Mouse (Mus musculus): Measurements from ENCODE around the gene Grik3.
"Not testable (repeated sequence)": the region's sequence is repeated elsewhere in the genome, so short reads cannot be mapped to it uniquely, and the experiment has no call there.

Grik3 gene

DNA sequence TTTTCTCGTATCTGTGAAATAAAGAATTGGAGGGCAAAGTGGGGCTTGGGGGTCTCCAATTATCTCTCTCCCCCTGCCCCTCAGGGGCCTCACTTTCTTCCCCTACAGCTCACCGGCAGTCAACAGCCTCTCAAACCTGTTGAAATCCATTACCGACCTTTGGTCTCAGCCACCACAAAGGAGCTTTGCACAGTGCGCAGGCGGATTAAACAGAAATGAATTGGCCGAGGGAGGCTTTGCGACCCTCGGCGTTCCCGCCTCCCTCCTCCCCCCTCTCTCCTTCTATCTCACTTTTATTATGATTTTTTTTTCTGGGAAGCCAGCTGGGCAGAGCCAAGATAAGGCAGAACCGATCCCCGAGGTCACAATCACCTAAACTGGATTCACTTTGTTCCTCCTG lies 97.1 kb downstream of the Grik3 start:
- no peak for DNase-seq (ENCODE audit: low read depth in 1 of 2, low spot score in 2 of 2)

DNA sequence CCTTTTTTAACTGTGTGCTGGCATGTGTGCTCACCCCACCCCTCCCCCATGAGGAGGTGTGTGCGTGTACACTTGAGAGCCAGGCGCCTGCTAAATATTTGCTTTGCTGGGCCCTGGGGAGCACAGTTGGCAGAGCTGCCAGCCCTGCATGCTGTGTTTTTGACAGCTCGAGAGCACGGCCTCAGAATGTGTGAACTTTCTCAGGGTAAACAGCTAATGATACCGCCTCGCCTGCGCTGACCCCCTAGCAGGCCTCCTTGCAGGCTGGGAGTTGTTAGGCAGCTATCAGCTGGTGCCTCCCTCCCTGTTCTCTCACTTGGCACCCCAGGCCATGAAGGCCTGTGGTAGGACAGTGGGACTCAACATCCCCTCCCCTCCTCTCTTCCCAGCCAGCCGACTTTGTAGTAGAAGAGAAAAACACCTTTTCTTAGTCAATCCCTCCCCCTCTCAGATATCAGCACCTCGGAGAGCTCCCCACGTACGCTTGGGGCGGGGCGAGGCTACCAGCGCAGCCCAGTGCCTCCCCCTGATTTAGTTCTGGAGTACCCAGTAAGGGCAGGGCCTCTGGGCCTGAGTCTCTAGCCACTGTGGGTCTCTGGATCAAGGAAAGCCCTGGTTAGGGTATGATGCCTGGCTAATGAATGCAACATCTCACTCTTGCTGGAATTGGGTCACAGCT lies 99.9 kb downstream of the Grik3 start:
- no peak for DNase-seq (ENCODE audit: low read depth in 1 of 2, low spot score in 2 of 2)

DNA sequence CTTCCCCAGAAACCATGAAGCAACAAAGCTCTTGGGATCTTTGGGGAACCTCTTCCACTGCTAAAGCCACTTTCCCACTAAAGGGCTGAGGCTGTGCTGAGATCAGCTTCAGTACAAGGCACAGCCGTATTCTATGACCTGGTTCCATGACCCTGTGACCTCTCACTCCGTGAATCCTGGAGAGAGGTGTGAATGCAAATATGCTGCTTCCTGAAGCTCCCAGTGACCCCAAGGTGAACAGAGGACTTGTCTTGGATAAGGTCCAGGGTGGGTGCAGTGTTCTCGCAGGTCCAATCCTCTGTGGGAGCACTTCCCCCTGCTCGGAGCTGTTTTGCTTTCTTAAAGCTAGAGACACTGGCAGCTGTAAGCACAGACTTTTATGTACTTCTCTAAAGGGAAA lies 102.2 kb downstream of the Grik3 start:
- DNase-seq (ENCODE audit: low read depth in 1 of 2, low spot score in 2 of 2) = no peak

DNA sequence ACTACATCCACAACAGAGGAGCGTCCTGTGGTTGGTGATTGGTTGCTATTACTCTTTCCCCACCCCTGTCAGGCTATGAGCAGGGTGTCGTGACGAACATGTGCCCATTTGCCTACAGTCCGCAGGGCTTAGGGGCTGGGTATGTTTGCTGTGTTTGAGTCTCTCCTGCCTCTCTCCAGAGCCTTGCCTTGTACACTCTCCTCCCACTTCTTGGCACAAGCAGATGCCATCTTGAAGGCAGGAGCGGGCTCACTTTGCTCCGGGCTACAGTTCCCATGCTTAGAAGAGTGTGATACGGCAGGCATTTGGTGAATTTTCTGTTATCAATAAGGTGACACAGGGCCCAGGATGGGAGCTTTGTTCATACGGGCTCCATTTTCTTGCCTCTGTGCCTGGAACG lies 104.5 kb downstream of the Grik3 start:
- no peak for DNase-seq (ENCODE audit: low read depth in 1 of 2, low spot score in 2 of 2)

DNA sequence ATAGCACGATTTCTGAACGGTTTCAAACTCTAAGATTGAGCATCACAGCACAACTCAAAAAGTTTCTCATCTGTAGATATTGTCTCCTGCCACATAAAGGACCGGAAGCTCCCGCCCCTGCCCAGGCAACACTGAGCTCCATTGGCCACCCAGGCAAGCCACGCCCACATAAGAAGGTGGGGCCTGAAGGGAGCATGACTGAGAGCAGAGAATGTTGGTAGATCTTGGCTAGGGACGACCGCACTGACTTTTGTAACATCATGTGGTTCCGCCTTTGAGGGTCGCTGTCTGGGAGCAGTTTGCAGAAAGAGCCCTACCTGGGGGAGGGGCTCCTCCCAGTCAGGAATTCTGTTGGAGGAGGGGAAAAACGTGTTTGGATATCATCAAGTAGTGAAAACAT lies 108.2 kb downstream of the Grik3 start:
- no peak for DNase-seq (ENCODE audit: low read depth in 1 of 2, low spot score in 2 of 2)

DNA sequence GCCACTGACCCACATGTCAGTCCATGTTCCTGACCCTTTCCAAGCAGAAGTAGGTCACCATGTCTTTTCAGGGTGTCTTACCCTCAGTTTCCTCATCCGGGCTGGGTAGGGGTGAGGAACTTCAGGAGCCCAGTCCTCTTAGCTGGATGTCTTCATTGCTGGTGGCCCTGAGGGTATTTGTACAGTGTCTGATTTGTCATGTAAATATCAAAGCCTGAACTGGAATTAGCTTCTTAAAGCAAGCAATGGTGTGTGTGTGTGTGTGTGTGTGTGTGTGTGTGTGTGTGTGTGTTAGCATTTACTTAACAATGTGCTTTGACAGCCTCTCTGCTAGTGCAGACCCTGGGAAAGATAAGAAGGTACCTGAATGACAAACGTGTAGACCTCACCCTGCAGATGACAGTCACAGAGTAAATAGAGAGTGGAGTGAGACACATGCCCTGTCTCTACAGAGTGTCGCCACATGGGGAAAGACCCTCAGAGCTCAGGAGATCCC lies 109.1 kb downstream of the Grik3 start:
- no peak for DNase-seq (ENCODE audit: low read depth in 1 of 2, low spot score in 2 of 2)

DNA sequence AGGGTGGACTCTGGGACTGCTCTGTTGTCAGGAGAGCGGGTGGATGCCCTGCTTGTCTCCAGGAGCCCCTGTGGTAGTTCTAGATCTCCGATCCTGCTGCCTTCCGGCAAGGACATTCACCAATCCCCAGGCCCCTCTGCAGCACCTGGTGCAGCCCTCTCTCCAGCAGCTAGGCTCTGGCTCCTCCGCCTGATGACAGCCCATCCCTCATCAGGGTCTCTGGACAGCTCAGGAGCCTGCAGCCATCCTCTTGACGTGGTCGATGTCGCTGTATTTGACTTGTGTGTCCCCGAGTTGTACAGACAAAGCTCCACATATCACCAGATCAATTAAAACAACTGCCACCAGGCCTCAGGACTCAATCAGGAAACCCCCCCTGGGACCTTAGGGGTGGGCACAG lies 110.1 kb downstream of the Grik3 start:
- DNase-seq (ENCODE audit: low read depth in 1 of 2, low spot score in 2 of 2) = no peak

DNA sequence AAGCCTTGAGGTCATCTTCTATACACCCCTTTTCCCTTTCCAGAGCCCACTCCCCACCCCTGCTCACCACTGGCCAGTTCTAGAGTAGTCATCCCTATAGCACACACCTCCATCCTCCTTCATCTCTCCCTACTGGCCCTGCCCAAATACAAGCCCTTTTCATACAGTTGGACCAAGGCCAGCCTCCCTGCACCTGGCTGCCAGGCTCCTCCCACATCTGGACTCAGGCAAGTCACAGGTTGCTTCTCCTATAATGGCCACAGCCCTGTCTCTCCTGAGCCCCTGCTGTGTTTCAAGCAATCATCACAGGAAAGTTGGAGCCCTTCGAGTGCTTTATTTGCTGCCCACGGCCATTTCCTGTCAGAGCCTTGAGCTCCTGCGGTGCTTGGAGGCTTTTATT lies 110.8 kb downstream of the Grik3 start:
- no peak for DNase-seq (ENCODE audit: low read depth in 1 of 2, low spot score in 2 of 2)

DNA sequence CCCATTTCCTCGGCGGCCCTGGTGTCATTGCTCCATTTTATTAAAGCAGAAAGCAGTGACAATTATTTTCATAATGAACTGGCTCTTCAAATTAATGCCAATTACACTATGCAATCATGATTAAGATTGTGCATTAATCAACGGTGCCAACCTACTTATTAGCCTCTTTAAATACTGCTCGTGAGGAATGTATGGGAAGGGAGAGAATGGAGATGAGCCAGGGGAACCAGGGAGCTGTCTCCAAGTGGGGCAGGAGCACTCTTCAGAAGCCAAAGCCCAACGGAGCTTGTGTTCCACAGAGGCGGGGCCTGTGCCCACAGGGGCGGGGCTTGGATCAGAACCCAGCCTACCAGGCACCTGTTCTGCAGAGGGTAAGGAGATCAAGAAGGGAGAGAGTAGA lies 114.0 kb downstream of the Grik3 start:
- DNase-seq (ENCODE audit: low read depth in 1 of 2, low spot score in 2 of 2) = no peak

DNA sequence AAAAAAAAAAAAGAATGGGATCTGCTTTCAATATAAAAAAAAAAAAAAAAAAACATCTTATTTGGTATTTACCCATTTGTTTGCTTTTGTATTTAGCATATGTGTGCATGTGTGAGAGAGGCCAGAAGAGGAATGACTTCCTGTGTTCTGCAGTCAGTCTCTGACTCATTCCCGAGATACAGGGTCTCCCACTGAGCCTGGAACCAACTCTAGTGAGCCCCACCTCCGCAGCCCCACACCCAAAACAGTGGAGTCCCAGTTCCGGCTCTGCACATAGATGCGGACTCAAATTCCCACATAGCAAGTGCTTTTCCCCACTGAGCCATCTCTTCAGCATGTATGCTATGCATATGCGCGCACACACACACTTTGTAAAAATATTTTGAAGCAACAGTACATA lies 115.6 kb downstream of the Grik3 start:
- no peak for DNase-seq (ENCODE audit: low read depth in 1 of 2, low spot score in 2 of 2)

DNA sequence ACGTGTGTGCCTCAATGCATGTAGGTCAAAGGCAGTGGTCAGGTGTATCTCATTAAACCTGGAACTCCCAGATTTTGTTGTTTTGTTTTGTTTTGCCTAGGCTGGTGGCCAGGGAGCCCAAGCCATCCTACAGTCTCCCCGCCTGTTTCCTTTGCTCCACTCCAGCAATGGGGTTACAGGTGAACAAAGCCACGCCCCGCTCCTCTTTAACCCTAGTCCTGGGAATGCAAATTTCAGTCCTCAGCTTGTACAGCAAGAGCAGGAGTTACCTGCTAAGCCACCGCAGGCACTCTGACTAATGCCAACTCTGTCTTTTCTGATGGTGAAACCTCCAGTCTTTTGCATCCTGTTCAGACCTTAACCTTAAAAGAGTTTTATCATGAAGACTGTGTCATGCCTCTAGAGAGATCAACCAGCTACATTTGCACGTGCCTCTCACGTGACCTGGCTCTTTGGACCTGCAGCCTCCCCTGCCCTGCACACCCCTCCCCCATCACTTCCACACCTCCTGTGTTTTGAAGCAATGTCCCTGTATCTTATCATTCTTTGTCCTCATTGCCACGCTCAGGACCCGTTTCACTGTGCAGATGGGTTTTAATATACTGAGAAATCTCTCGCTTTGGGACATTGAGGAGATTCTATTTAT lies 117.0 kb downstream of the Grik3 start:
- DNase-seq (ENCODE audit: low read depth in 1 of 2, low spot score in 2 of 2) = no peak

DNA sequence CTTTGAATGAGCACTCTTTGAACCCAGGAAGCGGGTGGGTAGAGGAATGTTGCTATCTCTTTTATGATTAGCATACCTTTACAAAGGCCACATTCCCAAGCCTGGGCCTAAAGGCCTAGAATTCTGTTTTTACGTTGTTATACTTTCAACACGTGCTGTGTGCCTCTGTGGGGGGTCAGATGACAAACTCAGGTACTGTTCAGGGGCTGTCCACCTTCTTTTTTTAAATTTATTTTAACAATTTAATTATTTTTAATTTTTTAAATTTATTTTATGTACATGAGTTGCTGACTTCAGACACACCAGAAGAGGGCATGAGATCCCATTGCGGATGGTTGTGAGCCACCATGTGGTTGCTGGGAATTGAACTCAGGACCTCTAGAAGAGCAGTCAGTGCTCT lies 118.4 kb downstream of the Grik3 start:
- DNase-seq (ENCODE audit: low read depth in 1 of 2, low spot score in 2 of 2) = not testable (repeated sequence)

DNA sequence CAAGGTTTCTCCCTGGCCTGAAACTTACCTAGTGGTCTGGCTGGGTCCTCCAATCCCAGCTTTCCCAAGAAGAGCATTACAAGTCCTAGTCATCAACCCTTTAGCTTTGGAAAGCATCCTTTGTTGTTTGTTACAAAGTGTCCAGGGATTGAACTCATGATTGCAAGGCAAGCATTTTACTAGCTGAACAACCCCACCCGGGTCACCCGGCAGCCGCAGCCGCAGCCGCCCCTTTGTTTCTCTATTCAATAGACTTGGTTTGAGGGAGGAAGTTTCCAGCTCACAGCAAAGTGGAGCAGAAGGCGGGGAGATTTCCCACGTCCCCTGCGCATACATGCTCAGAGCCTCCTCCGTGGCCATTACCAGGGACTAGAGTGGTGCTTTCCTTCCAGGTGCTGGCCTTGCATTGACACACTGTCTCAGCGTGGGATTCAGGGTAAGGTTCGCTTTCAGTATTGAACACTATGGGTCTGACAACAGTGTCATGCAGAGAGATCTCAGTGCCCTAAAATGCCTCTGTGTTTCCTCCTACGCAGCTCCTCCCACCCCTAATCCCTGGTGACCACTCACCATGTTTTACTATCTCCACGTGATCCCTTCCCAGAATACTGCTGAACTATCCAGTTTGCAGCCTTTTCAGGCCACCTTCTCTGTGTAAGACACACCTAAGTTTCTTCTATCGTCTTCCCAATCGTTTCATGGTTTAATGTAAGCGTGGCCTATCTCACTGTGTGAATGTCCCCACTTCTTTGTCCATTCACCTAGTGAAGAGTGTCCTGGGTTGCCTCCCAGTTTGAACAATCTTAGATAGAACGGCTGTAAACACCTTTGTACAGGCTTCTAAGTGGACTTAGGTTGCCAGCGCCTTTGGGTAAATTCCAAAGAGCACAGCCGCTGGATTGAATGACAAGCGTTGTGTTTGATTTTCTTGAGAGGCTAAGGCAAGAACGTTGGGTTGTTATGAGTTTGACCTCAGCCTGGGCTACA lies 119.1 kb downstream of the Grik3 start:
- no peak for DNase-seq (ENCODE audit: low read depth in 1 of 2, low spot score in 2 of 2)

DNA sequence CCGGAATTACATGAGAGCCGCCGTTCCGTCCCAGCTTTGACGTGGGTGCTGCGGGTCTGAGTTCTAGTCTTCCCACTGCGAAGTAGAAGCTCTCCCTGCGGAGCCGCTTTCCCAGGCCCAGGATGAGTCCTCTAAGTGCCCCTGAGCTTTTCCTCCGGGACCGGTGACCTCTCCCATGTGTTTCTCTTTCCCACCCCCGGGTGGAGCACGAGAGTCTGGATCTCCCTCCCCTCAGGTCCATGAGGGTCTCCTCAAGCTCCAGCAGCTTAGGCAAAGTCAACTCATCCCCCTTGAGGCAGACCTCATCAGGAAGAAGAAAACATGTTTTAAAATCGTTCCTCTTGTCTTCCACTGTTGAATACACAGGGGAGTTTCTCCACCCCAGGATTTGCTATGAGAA lies 127.4 kb downstream of the Grik3 start:
- DNase-seq (ENCODE audit: low read depth in 1 of 2, low spot score in 2 of 2) = no peak

DNA sequence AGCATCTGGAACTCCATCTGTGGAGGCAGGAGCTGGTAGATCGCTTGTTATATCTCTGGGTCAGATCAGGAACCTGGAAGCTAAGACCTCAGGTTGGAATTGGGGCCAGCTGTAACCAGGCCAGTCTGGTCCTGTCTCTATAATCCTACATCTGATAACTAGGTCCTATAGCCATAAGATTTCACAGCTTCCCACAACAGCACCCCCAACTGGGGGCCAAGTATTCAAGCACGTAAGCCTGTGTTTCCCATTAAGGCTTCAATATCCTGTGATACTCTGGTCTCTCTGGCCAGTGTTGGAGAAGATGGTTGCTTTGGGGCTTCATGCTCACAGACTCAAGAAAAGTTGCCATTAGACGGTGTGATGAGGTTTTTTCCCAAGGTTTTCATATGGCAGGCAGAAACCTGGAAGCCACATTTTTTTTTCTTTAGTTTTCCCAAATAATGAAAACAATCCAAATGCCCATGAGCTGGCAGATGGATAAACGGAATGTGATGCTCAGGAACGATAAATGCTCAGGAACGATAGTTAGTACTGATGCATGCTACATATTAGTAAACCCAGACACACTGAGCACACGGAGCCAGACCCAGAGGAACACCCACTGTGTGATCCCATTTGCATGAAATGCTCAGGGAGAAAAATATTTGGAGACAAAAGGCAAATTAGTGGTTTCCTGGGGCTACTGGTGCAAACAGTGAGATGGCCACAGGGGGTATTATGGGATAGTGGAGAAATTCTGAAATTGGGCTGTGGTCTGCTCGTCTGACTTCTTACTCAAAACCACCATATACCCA lies 128.2 kb downstream of the Grik3 start:
- no peak for DNase-seq (ENCODE audit: low read depth in 1 of 2, low spot score in 2 of 2)

DNA sequence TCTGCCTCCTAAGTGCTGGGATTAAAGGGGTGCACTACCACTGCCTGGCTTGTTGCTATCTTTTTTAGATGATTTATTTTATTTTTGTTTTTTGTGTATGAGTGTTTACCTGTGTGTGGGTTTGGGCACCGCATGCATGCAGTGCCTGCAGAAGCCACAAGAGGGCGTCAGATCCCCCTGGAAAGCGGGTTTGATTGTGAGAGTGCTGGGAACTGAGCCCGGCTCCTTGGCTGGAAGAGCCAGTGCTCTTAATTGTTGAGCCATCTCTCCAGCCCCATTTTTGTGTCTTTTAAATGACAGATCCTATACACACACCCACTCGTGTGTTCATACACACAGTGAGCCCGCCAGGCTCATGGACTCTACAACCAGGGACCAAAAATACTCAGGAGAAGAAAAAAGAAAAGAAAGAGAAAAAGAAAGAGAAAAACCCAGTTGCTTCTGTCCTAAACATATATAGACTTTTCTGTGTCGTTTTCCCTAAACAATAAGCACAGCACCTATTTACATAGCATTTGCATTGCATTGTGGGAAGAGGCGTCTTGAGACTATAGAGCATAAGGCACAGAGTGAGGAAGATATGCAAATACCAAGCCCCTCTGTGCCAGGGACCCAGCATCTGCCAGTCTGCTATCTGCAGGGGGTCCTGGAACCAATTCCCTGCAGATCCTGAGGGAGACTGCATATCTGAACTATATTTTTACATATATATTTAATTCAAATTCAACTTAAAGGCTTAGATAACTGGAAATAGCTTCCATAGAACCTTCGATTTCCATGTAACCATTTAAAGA lies 134.6 kb downstream of the Grik3 start:
- no peak for DNase-seq (ENCODE audit: low read depth in 1 of 2, low spot score in 2 of 2)

DNA sequence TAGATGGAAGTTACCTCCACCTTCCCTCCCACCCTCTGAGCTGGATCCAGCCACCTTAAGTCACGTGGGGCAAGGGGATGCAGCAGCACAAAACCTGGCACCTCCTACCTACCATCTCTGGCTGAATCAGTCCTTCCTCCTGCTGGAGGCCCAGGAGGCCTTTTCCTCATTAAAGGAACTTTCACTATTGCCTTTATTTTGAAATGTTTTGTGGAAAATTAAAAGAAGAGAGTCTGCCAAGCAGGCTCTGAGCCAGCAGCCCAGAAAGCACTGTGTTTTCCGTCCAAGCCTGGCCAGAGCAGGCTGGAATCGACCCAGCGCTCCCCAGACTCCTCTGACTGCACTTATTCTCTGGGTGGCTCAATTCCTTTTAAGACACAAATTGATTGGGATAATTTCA lies 139.0 kb downstream of the Grik3 start:
- no peak for DNase-seq (ENCODE audit: low read depth in 1 of 2, low spot score in 2 of 2)

DNA sequence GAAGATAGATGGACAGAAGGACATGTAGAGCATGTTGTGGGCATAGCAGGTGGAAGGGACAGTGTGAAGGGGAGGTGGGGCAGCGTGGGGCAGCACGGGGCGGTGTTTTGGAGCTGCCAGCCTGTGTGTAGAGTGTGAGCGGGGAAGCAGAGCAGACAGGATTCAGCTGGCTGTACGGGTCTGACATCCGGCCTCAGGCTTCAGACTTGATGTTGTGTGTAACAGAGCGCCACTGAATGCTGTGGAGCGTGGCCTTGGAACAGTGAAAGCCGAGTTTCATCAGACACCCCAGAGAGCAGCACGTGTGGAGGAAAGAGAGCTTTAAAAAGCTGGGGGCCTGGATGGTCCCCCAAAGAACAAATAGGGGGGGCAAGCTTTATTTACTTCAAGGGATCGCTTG lies 144.5 kb downstream of the Grik3 start:
- no peak for DNase-seq (ENCODE audit: low read depth in 1 of 2, low spot score in 2 of 2)

DNA sequence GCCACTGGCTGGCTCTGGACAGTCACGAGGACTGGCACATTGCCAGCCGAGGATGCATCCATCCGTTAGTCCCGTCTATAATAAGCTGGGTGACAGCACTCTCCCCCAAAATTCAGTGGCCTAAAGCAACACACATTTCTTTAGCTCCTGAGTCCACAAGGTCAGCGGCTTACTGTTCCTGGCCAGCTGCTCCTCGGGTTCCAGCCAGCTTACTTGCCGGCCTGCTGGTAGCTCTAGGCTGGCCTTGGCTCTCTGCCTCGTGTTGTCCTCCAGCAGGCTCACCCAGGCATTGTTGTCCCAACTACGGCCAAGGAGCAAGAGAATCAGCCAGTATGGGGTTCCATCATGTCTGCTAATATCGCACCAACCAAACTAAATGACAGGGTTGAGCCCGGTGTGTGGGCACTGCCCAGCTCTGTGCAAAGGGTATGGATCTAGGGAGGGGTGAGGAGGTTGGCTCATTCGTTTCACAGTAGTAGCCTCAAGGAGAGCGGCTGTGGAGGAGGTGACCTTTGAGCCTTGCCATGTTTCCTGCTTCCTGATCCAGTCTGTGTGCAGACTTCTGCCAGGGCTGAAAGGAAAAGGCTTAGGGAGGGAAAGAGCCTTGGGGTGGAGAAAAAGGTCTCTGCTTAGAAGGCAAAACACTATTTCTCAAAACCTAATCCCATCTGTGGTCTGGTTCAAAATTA lies 146.3 kb downstream of the Grik3 start:
- no peak for DNase-seq (ENCODE audit: low read depth in 1 of 2, low spot score in 2 of 2)

DNA sequence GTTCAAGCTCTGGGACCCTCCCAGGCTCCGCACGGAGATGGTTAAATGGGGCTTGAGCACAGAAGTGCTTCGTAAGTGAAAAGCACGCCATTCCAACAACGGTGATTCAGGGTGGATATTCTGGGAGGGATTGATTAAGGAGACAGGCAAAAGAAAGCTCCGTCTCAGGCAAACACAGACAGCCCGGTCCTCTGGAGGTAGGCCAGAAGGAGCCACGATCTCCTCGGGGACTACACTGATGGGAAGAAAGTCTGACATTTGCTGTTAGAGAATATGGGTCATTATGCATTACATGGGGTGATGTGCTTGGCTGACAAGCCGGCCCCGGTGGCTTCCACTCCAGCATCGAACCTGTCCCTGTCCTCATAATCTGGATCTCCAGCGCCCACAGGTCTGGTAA lies 146.9 kb downstream of the Grik3 start:
- DNase-seq (ENCODE audit: low read depth in 1 of 2, low spot score in 2 of 2) = no peak

Measured in monocyte, adult 2 months (primary cell).